Mouse (Mus musculus) olfactory bulb, adult 2 months (tissue): ENCODE results near the gene Pip4p1.

Experiments
- CTCF ChIP-seq: fragments of 200-500 bp; IDR thresholded peaks from 2 replicates; pipeline ENCODE4 v1.5.1; 2012; ENCODE audit warnings: low read depth, mild to moderate bottlenecking, low read length, moderate library complexity; ENCODE audit not compliant: insufficient read depth
- POLR2A ChIP-seq: fragments of 200-500 bp; IDR thresholded peaks from 2 replicates; pipeline ENCODE4 v1.6.1; 2012; ENCODE audit warnings: mild to moderate bottlenecking, low read depth, low read length, moderate library complexity; ENCODE audit not compliant: insufficient read depth

- TF ChIP-seq CTCF (no peak), POLR2A (no peak)
These were observed 5.3 kb downstream of the Pip4p1 start for GRCm38 (mm10) chr14:50925111-50925920.
